Mouse (Mus musculus) thymus, adult 2 months (tissue): ENCODE results near the gene Arhgef38. TPM values are rescaled to one million over a fixed set of nuclear protein-coding genes. Genes with fewer than 3 reads are reported as not detected.
A peak's percentile ranks its signal among the peaks of the same experiment; 100 is the strongest.

Experiments
- DNase-seq: peaks from one replicate; pipeline ENCODE4 v3.0.0; 2021
- H3K27ac ChIP-seq: fragments of 200-500 bp; 2 replicates; pipeline ENCODE4 v1.5.1; 2012; ENCODE audit warnings: low read length, control low read depth; ENCODE audit not compliant: control insufficient read depth, insufficient read depth
- H3K27me3 ChIP-seq: fragments of 200-500 bp; 2 replicates; pipeline ENCODE4 v1.6.1; 2012; ENCODE audit warnings: mild to moderate bottlenecking, low read length, moderate library complexity, mixed read lengths; ENCODE audit not compliant: control insufficient read depth, insufficient read depth
- H3K36me3 ChIP-seq: fragments of 200-500 bp; 2 replicates; pipeline ENCODE4 v1.6.1; 2012; ENCODE audit warnings: mild to moderate bottlenecking, low read length, moderate library complexity; ENCODE audit not compliant: control insufficient read depth, insufficient read depth
- H3K4me1 ChIP-seq: fragments of 200-500 bp; replicated peaks from 2 replicates; pipeline ENCODE4 v1.6.1; 2012; ENCODE audit warnings: low read length; ENCODE audit not compliant: control insufficient read depth, insufficient read depth
- H3K4me3 ChIP-seq: fragments of 200-500 bp; 2 replicates; pipeline ENCODE4 v1.5.1; 2012; ENCODE audit warnings: mild to moderate bottlenecking, low read length, control low read depth, moderate library complexity; ENCODE audit not compliant: control insufficient read depth, insufficient read depth
- CTCF ChIP-seq: fragments of 200-500 bp; IDR thresholded peaks from 2 replicates; pipeline ENCODE4 v1.5.1; 2012; ENCODE audit warnings: mild to moderate bottlenecking, control low read depth, low read length, moderate library complexity, borderline replicate concordance; ENCODE audit not compliant: control insufficient read depth, poor library complexity, insufficient read depth; ENCODE audit errors: extremely low read depth
- POLR2A ChIP-seq: fragments of 200-500 bp; IDR thresholded peaks from 2 replicates; pipeline ENCODE4 v1.6.1; 2012; ENCODE audit warnings: mild to moderate bottlenecking, low read length, control low read depth, moderate library complexity; ENCODE audit not compliant: control insufficient read depth, poor library complexity, insufficient read depth; ENCODE audit errors: extremely low read depth
- WGBS: fragments of 180-500 bp; shearing (Covaris S2); methylation state at CpG from one replicate; pipeline ENCODE4 v1.1.7; 2018; 5-methylcytosine and 5-hydroxymethylcytosine counted together
- polyA plus RNA-seq: library from polyadenylated mRNA; depleted of rRNA; stranded (reverse); fragments of >200 nt; gene quantifications from 2 replicates; pipeline ENCODE4 v1.2.3, GENCODE M21; 2012

Arhgef38 gene
- polyA plus RNA-seq, 1 experiment, result 0.19 TPM

DNA sequence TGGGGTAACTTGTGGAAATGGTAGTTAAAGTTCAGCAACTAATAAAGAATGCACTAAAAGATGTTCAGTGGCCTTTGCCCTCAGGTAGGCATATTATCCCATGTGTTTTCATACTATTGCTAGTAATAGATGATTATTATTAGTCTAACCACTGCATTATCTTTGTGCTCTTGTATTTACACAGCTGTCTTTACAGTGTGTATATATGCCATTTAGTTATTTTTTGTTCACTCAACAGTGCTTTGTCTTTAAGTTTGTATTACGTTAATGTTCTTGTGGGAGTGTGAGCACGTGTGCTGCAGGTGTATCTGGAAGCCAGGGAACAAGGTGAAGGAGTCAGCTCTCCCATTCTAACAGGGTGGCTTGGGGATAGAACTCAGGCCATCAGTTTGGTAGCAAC is 135.8 kb downstream of the Arhgef38 start:
- TF ChIP-seq POLR2A (no peak), CTCF (no peak)
- H3K36me3 ChIP-seq, result peaks cover 40% of the 10 kb centered on the region
- WGBS, result 98% methylated on average over 2 of the region's 2 CpGs
- H3K27ac ChIP-seq, result no peak overlapping the region
- no peak for DNase-seq
- H3K4me1 ChIP-seq, result no peaks in the 10 kb centered on the region
- no peak overlapping the region for H3K4me3 ChIP-seq
- no peaks in the 10 kb centered on the region for H3K27me3 ChIP-seq

DNA sequence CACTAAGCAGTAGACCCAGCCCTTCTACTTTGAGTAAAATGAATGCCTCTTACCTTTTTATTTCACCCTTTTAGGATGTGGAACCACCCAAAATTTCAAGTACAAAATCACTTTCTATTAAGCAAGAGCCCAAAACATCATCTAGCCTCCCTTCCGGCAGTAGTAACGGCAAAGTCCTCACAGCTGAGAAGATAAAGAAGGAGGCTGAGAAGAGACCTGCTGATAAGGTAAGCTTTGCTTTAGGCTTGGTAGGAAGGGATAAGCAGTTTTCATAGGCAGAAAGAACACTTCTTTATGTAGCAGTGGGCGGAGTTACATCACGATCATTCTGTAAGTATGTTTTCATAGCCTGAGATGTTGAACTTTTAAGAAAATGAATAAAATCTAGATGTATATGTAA is 136.4 kb downstream of the Arhgef38 start:
- no peak for TF ChIP-seq POLR2A
- TF ChIP-seq CTCF, result no peak
- H3K4me3 ChIP-seq, result no peak overlapping the region
- no peak for DNase-seq
- WGBS, result 97% methylated on average over 4 of the region's 4 CpGs
- no peaks in the 10 kb centered on the region for H3K27me3 ChIP-seq
- no peak overlapping the region for H3K27ac ChIP-seq
- H3K4me1 ChIP-seq, result no peaks in the 10 kb centered on the region
- H3K36me3 ChIP-seq, result peaks cover 34% of the 10 kb centered on the region

DNA sequence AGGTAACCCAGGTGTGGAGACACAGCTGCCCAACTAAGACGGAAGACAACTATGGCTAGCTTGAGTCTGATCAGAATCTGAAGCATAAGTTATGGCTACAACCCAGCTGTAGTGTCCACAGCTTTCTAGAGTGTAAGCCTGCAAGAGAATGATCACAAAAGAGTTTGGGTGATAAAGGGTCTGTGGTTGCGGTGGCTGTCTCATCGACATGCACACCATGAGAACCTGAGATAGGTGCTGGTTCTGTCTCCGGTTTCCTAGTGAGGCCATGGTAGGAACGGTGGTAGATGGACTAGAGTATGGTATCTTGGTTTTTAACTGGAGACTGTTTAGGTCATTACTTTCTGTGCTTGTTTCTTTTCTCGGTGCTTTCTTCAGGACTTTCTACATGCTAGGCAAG is 136.8 kb downstream of the Arhgef38 start:
- no peak overlapping the region for H3K27ac ChIP-seq
- no peak overlapping the region for H3K4me3 ChIP-seq
- DNase-seq, result no peak
- H3K27me3 ChIP-seq, result no peaks in the 10 kb centered on the region
- peaks cover 32% of the 10 kb centered on the region for H3K36me3 ChIP-seq
- 98% methylated on average over 6 of the region's 6 CpGs for WGBS
- no peaks in the 10 kb centered on the region for H3K4me1 ChIP-seq
- TF ChIP-seq POLR2A (no peak), CTCF (no peak)

DNA sequence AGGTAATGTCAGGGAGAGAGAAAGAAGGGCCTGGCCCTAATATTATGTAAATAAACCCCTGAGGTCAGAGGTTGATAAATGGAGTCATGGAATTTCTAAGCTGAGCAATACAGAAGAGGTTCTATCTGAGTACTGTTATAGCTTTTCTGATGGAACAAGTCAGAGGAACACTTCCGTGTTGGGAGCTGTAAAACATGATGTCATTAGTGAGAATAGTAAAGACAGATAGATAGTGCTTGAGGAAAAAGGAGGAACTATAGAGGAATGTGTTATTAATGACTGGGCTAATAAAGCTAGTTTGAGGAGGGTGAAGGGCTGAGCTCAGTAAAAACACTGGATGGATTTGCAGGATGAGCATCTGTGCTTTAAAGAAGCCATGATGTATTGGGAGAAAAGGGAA is 140.4 kb downstream of the Arhgef38 start:
- H3K4me3 ChIP-seq, result no peak overlapping the region
- no peak for DNase-seq
- H3K27me3 ChIP-seq, result no peaks in the 10 kb centered on the region
- H3K27ac ChIP-seq, result no peak overlapping the region
- TF ChIP-seq POLR2A (no peak), CTCF (no peak)
- H3K36me3 ChIP-seq, result peaks cover 8% of the 10 kb centered on the region
- H3K4me1 ChIP-seq, result no peaks in the 10 kb centered on the region
- WGBS, result 92% methylated on average over 1 of the region's 1 CpGs

DNA sequence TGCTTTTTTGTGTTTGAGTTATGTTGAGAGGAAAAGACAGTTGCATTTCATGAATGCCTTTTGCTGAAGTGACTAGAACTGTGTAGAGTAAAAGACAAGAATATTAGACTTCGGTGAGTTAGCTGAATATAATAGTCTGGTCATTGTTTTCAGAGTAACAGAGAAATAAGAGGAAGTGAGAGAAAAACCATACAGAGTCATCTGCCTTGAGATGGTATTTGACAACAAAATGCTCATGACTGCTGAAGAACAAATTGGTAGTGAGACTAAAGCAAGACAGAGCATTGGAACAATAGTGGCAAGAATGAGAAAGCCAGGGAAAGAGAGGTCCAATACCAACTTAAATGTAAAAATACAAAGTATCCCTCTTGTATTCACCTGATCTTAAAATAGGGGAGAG is 141.8 kb downstream of the Arhgef38 start:
- Histone ChIP-seq H3K4me1 (no peaks in the 10 kb centered on the region), H3K36me3 (0 out of 2 replicates have a peak, but pooled peaks cover 3% of the 10 kb centered on the region), H3K4me3 (no peak overlapping the region), H3K27me3 (no peaks in the 10 kb centered on the region), H3K27ac (no peak overlapping the region)
- TF ChIP-seq POLR2A (no peak), CTCF (no peak)
- WGBS, result 4% methylated on average over 1 of the region's 1 CpGs
- no peak for DNase-seq

DNA sequence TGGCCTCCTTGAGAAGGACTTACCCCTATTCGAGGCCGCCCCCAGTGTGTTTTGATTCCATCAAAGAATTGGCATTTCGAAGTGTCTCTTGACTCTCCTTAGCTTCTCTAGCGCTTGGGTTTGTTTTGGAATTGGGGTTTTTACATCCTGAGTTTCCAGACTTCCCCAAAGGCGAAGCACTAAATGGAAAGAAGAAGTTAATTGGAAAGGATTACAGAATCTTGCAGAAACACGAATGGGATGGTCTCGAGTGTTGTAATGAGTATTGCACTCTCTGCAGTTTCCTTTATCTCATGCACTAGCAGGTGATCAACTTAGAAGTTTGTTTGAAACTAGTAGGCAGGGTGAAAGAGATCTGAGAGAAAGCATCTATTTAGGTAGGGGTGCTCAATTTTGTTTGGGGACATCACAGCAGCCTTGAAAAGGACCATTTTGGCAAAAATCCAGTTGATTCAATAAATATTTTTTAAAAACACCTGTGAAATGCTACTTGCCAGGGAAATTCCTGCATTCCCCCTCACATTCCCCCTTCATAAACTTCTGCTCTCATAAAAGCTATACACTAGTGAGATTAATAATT is 142.4 kb downstream of the Arhgef38 start:
- no peak for TF ChIP-seq POLR2A
- no peak for TF ChIP-seq CTCF
- DNase-seq, result no peak
- H3K36me3 ChIP-seq, result 0 out of 2 replicates have a peak, but pooled peaks cover 1% of the 10 kb centered on the region
- H3K27me3 ChIP-seq, result no peaks in the 10 kb centered on the region
- WGBS, result under 1% methylated on average over 7 of the region's 7 CpGs
- no peaks in the 10 kb centered on the region for H3K4me1 ChIP-seq
- H3K4me3 ChIP-seq, result peak overlapping the region; percentile 91
- peak overlapping the region; percentile 74 for H3K27ac ChIP-seq
